Mouse (Mus musculus): ENCODE data around the gene Neu1. TPM values are rescaled to one million over a fixed set of nuclear protein-coding genes. Genes with fewer than 3 reads are reported as not detected.
A peak's percentile ranks its signal among the peaks of the same experiment; 100 is the strongest.

Gene Neu1
- total and polyA plus RNA-seq, 3 experiments = 14.5 to 22.0 (median 14.5) TPM

GRCm38 (mm10) chr17:34895724-34896123 is 35.3 kb upstream of the Neu1 start:
- H3K79me2 ChIP-seq (replicated peaks; ENCODE audit: control insufficient read depth, insufficient read depth, low read length) = no peaks in the 10 kb centered on the region
- H3K27me3 ChIP-seq (ENCODE audit: control insufficient read depth, insufficient read depth, low read length) = no peaks in the 10 kb centered on the region
- H3K4me3 ChIP-seq = no peak overlapping the region
- TF ChIP-seq EP300 (IDR thresholded peaks at IDR 0.05; ENCODE audit: insufficient read depth, low read depth, low read length) (no peak), CTCF (IDR thresholded peaks at IDR 0.05) (no peak), POLR2A (IDR thresholded peaks at IDR 0.05; ENCODE audit: insufficient read depth, low read depth, low read length) (no peak)
- H3K4me1 ChIP-seq (ENCODE audit: control insufficient read depth, insufficient read depth, low read length) = peaks cover 5% of the 10 kb centered on the region
- intact Hi-C loops (cut with DNase I) = no loop called here
- DNase-seq = no peak
- H3K9ac ChIP-seq (ENCODE audit: low read depth, low read length) = no peak overlapping the region
- no peak overlapping the region for H3K27ac ChIP-seq
- WGBS = 95% methylated on average over 15 of the region's 15 CpGs
- H3K36me3 ChIP-seq (ENCODE audit: control insufficient read depth, insufficient read depth, low read length) = no peaks in the 10 kb centered on the region

- intact Hi-C loops (cut with DNase I) = no loop called here
- Histone ChIP-seq H3K27me3 (ENCODE audit: control insufficient read depth, insufficient read depth, low read length) (no peaks in the 10 kb centered on the region), H3K4me1 (ENCODE audit: control insufficient read depth, insufficient read depth, low read length) (peaks cover 5% of the 10 kb centered on the region), H3K9ac (ENCODE audit: low read depth, low read length) (no peak overlapping the region), H3K79me2 (replicated peaks; ENCODE audit: control insufficient read depth, insufficient read depth, low read length) (no peaks in the 10 kb centered on the region), H3K27ac (no peak overlapping the region), H3K36me3 (ENCODE audit: control insufficient read depth, insufficient read depth, low read length) (no peaks in the 10 kb centered on the region), H3K4me3 (no peak overlapping the region)
- DNase-seq = peak in 1 of 2 experiments; percentile 21
- TF ChIP-seq POLR2A (IDR thresholded peaks at IDR 0.05; ENCODE audit: insufficient read depth, low read depth, low read length) (no peak), CTCF (IDR thresholded peaks at IDR 0.05) (no peak)
- WGBS = 84% methylated on average over 17 of the region's 17 CpGs
Measured at GRCm38 (mm10) chr17:34896366-34896765, 34.7 kb upstream of the Neu1 start.

DNA sequence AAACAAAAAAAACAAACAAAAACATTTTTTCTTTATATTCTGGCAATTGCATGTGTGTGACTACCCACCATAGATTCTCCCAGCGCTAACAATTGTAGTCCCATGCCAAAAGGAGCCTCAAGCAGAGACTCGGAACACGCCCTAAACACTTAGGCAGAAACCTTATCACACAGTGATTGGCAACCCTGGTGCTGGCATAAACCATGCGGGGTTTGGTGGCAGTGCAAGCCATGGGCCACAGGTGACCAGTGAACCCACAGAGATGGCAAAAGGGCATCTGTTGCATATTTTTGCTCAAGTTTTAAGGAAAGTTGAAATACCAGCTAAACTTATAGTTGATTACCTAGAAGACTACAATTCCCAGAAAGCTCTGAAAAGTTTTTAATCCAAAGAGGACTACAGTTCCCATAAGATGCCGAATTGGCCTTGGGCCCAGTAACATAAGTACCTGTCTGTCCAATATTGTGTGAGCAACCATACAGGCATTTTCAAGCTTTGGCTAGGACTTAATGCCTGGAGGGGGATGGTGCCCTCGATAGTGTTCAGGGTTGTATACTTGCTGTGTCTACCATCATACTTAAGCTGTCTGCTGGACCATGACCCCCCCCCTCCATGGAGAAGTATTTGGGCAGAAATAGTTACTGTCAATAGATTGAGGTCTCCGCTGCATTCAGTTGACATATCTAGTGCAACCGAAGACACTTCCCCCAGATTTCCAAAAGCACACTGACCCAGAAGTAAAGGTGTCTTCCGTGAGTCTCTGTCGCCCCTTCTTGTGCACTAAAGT is 33.5 kb upstream of the Neu1 start:
- Histone ChIP-seq H3K79me2 (replicated peaks; ENCODE audit: control insufficient read depth, insufficient read depth, low read length) (no peaks in the 10 kb centered on the region), H3K4me3 (peak overlapping the region; percentile 80), H3K36me3 (ENCODE audit: control insufficient read depth, insufficient read depth, low read length) (no peaks in the 10 kb centered on the region), H3K4me1 (ENCODE audit: control insufficient read depth, insufficient read depth, low read length) (peaks cover 5% of the 10 kb centered on the region), H3K27ac (peak overlapping the region; percentile 99), H3K27me3 (ENCODE audit: control insufficient read depth, insufficient read depth, low read length) (no peaks in the 10 kb centered on the region), H3K9ac (ENCODE audit: low read depth, low read length) (peak overlapping the region; percentile 82)
- no peak for TF ChIP-seq POLR2A (IDR thresholded peaks at IDR 0.05; ENCODE audit: insufficient read depth, low read depth, low read length)
- no peak for TF ChIP-seq EP300 (IDR thresholded peaks at IDR 0.05; ENCODE audit: insufficient read depth, low read depth, low read length)
- TF ChIP-seq CTCF (IDR thresholded peaks at IDR 0.05) = no peak
- 8% methylated on average over 10 of the region's 10 CpGs for WGBS
- intact Hi-C loops (cut with DNase I) = no loop called here
- DNase-seq = peak in 1 of 2 experiments; percentile 20

DNA sequence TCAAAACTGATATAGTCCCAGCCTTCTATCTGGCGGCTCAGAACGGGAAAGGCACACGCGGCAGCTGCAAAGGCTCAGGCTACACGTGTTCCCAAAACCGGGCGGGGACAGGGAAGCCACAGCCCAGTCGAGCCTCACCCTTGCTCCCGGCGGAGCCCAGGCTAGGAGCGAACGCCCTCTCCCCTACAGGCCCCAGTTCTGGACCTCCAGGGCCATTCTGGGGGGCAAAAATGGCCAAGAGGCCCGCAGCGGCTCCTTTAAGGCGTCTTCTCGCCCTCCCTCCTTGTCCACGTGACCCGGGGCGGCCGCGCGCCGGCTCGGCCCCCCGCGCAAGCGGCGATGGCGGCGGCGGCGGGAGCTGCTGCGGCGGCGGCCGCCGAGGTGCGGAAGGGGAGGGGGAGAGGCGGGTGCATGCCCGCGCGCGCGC is 32.9 kb upstream of the Neu1 start, which contains the start of the genes C2 and Ehmt2:
TSS of gene C2 (minus strand) at position 106 of the 427 bp plus-strand sequence.
TSS of gene Ehmt2 (plus strand) at position 310 of the 427 bp plus-strand sequence.
- peaks cover 5% of the 10 kb centered on the region for H3K4me1 ChIP-seq (ENCODE audit: control insufficient read depth, insufficient read depth, low read length)
- peak; percentile 90 for DNase-seq
- TF ChIP-seq EP300 (IDR thresholded peaks at IDR 0.05; ENCODE audit: insufficient read depth, low read depth, low read length) = 0 out of 2 replicates have a peak, but pooled peaks have one; percentile 45
- TF ChIP-seq CTCF (IDR thresholded peaks at IDR 0.05) = no peak
- TF ChIP-seq POLR2A (IDR thresholded peaks at IDR 0.05; ENCODE audit: insufficient read depth, low read depth, low read length) = peak; percentile 58
- peak within 1 kb of the TSS; percentile 82 for H3K9ac ChIP-seq (ENCODE audit: low read depth, low read length)
- H3K27ac ChIP-seq = peak within 1 kb of the TSS; percentile 99
- H3K36me3 ChIP-seq (ENCODE audit: control insufficient read depth, insufficient read depth, low read length) = no peaks in the 10 kb centered on the region
- intact Hi-C loops (cut with DNase I) = no loop called here
- no peaks in the 10 kb centered on the region for H3K79me2 ChIP-seq (replicated peaks; ENCODE audit: control insufficient read depth, insufficient read depth, low read length)
- peak within 1 kb of the TSS; percentile 80 for H3K4me3 ChIP-seq
- WGBS = 2% methylated on average over 19 of the region's 44 CpGs
- no peaks in the 10 kb centered on the region for H3K27me3 ChIP-seq (ENCODE audit: control insufficient read depth, insufficient read depth, low read length)

GRCm38 (mm10) chr17:34898706-34899052 is 32.4 kb upstream of the Neu1 start:
- DNase-seq = no peak
- intact Hi-C loops (cut with DNase I) = no loop called here
- TF ChIP-seq EP300 (IDR thresholded peaks at IDR 0.05; ENCODE audit: insufficient read depth, low read depth, low read length) (no peak), POLR2A (IDR thresholded peaks at IDR 0.05; ENCODE audit: insufficient read depth, low read depth, low read length) (no peak), CTCF (IDR thresholded peaks at IDR 0.05) (no peak)
- H3K79me2 ChIP-seq (replicated peaks; ENCODE audit: control insufficient read depth, insufficient read depth, low read length) = no peaks in the 10 kb centered on the region
- peak overlapping the region; percentile 82 for H3K9ac ChIP-seq (ENCODE audit: low read depth, low read length)
- H3K4me3 ChIP-seq = peak overlapping the region; percentile 80
- H3K27ac ChIP-seq = peak overlapping the region; percentile 99
- no peaks in the 10 kb centered on the region for H3K27me3 ChIP-seq (ENCODE audit: control insufficient read depth, insufficient read depth, low read length)
- under 1% methylated on average over 27 of the region's 47 CpGs for WGBS
- peaks cover 4% of the 10 kb centered on the region for H3K4me1 ChIP-seq (ENCODE audit: control insufficient read depth, insufficient read depth, low read length)
- H3K36me3 ChIP-seq (ENCODE audit: control insufficient read depth, insufficient read depth, low read length) = no peaks in the 10 kb centered on the region
